ENCODE assay signal across 9 mouse cellular contexts in genomic region chr2:36202611-36202880, GRCm38 (mm10). TPM values are rescaled to one million over a fixed set of nuclear protein-coding genes. Genes with fewer than 3 reads are reported as not detected.
DNase-seq lines count a peak whose midpoint lies in the region; ATAC-seq lines count a peak whose summit lies in the region.
"Had no signal": no experiment of that assay in that cellular context is flagged by ENCODE, and none has a peak within 500 bp of the region (broad histone marks: within the 10 kb centered on the region; RNA-seq: fewer than 3 reads in every experiment).

No protein-coding gene starts in this region.

- no peak for ATAC-seq in heart, embryonic 14.5 days (ENCODE audit: insufficient number of reproducible peaks, insufficient read depth, low FRiP score, low read depth)
- ATAC-seq in hindbrain, embryonic 15.5 days (ENCODE audit: low FRiP score, low read depth), result peak; percentile 28
- no peak for ATAC-seq in midbrain, embryonic 14.5 days (ENCODE audit: low FRiP score, low TSS enrichment)
- no peak for ATAC-seq in activated CD4-positive, CD25-positive, alpha-beta regulatory T cell, adult 4 months

- peak overlapping the region; percentile 86 for H3K4me2 ChIP-seq in heart, embryonic 14.5 days (ENCODE audit: low read length)
- H3K4me2 ChIP-seq in hindbrain, embryonic 15.5 days, result peak overlapping the region; percentile 80
- H3K4me2 ChIP-seq in midbrain, embryonic 14.5 days (ENCODE audit: low read length), result peak overlapping the region; percentile 86

- WGBS in heart, embryonic 14.5 days, result 20% methylated on average over 5 of the region's 5 CpGs
- 19% methylated on average over 5 of the region's 5 CpGs for WGBS in embryonic facial prominence, embryonic 10.5 days
- WGBS in hindbrain, embryonic 15.5 days, result 14% methylated on average over 5 of the region's 5 CpGs
- WGBS in midbrain, embryonic 14.5 days, result 13% methylated on average over 5 of the region's 5 CpGs

- peaks cover 27 to 31% of the 10 kb centered on the region in 2 experiments for H3K4me1 ChIP-seq in heart, embryonic 14.5 days (ENCODE audit: control insufficient read depth in 2 of 2, insufficient read depth in 2 of 2, low read length in 2 of 2)
- H3K4me1 ChIP-seq in embryonic facial prominence, embryonic 10.5 days, result peaks cover 64% of the 10 kb centered on the region
- peaks cover 36% of the 10 kb centered on the region for H3K4me1 ChIP-seq in hindbrain, embryonic 15.5 days (replicated peaks)
- H3K4me1 ChIP-seq in midbrain, embryonic 14.5 days (ENCODE audit: control insufficient read depth, insufficient read depth, low read length), result peaks cover 35% of the 10 kb centered on the region

- H3K27ac ChIP-seq in heart, embryonic 14.5 days (replicated peaks in 1 of 2; ENCODE audit: control insufficient read depth in 1 of 2, insufficient read depth in 1 of 2, low read depth in 2 of 2, low read length in 2 of 2), result no peak overlapping the region
- no peak overlapping the region for H3K27ac ChIP-seq in embryonic facial prominence, embryonic 10.5 days (replicated peaks)
- H3K27ac ChIP-seq in hindbrain, embryonic 15.5 days (replicated peaks), result peak overlapping the region; percentile 71
- peak overlapping the region; percentile 67; the same call in 1 of the 2 replicates for H3K27ac ChIP-seq in midbrain, embryonic 14.5 days (replicated peaks; ENCODE audit: low read depth, low read length)

- peaks cover 41% of the 10 kb centered on the region for H3K27me3 ChIP-seq in heart, embryonic 14.5 days (ENCODE audit: control insufficient read depth, insufficient read depth, low read length)
- peaks cover 87% of the 10 kb centered on the region for H3K27me3 ChIP-seq in embryonic facial prominence, embryonic 10.5 days (replicated peaks; ENCODE audit: low read depth, poor library complexity, severe bottlenecking)
- H3K27me3 ChIP-seq in hindbrain, embryonic 15.5 days, result peaks cover 15% of the 10 kb centered on the region
- H3K27me3 ChIP-seq in midbrain, embryonic 14.5 days (ENCODE audit: control insufficient read depth, insufficient read depth, low read length), result peaks cover 19% of the 10 kb centered on the region

- H3K9me3 ChIP-seq in heart, embryonic 14.5 days (ENCODE audit: control insufficient read depth, low read length), result no peaks in the 10 kb centered on the region
- no peaks in the 10 kb centered on the region for H3K9me3 ChIP-seq in embryonic facial prominence, embryonic 10.5 days
- no peaks in the 10 kb centered on the region for H3K9me3 ChIP-seq in hindbrain, embryonic 15.5 days
- H3K9me3 ChIP-seq in midbrain, embryonic 14.5 days (ENCODE audit: control insufficient read depth, low read length), result no peaks in the 10 kb centered on the region

- H3K36me3 ChIP-seq in heart, embryonic 14.5 days (ENCODE audit: control insufficient read depth, insufficient read depth, low read length), result no peaks in the 10 kb centered on the region
- no peaks in the 10 kb centered on the region for H3K36me3 ChIP-seq in embryonic facial prominence, embryonic 10.5 days (replicated peaks)
- H3K36me3 ChIP-seq in hindbrain, embryonic 15.5 days, result no peaks in the 10 kb centered on the region
- no peaks in the 10 kb centered on the region for H3K36me3 ChIP-seq in midbrain, embryonic 14.5 days (ENCODE audit: control insufficient read depth, insufficient read depth, low read length)

- peak overlapping the region; percentile 68 for H3K9ac ChIP-seq in heart, embryonic 14.5 days (ENCODE audit: low read length)
- peak overlapping the region; percentile 52; the same call in 1 of the 2 replicates for H3K9ac ChIP-seq in hindbrain, embryonic 15.5 days
- H3K9ac ChIP-seq in midbrain, embryonic 14.5 days (replicated peaks; ENCODE audit: low read length), result peak overlapping the region; percentile 31; the same call in 1 of the 2 replicates

- H3K4me3 ChIP-seq in heart, embryonic 14.5 days (ENCODE audit: control insufficient read depth in 1 of 2, insufficient read depth in 1 of 2, low read depth in 1 of 2, low read length in 2 of 2), result peak overlapping the region in 1 of 2 experiments; percentile 41; a peak in 3 of 4 replicates
- peak overlapping the region; percentile 56 for H3K4me3 ChIP-seq in embryonic facial prominence, embryonic 10.5 days
- H3K4me3 ChIP-seq in hindbrain, embryonic 15.5 days, result peak overlapping the region; percentile 41
- H3K4me3 ChIP-seq in midbrain, embryonic 14.5 days (replicated peaks; ENCODE audit: low read depth, low read length), result peak overlapping the region; percentile 40

- no peak for DNase-seq in heart, adult 9 months (ENCODE audit: low spot score in 2 of 2)
- DNase-seq in embryonic facial prominence, embryonic 10.5 days (ENCODE audit: low spot score), result peak; percentile 23
- DNase-seq in midbrain, embryonic 14.5 days, result no peak
- DNase-seq in cerebellum, adult 11-12 months, result no peak
- no peak for DNase-seq in cerebellum, postnatal 36 days
- DNase-seq: kidney, adult 8-10 months had no signal

RNA-seq across cellular contexts. Expression of gene Ptgs1, which starts 27.7 kb away (rescaled TPM):
- 26.7 and 31.0 TPM in 2 replicates for polyA plus RNA-seq in heart, embryonic 14.5 days (2014; fragmentation: Nextera tagmentation; extraction: Ambion mirVana)
- 3.2 and 4.8 TPM in 2 replicates for polyA plus RNA-seq in embryonic facial prominence, embryonic 10.5 days (2016; fragmentation: Nextera tagmentation; extraction: Ambion mirVana)
- polyA plus RNA-seq in hindbrain, embryonic 15.5 days (2015; fragmentation: Nextera tagmentation; extraction: Ambion mirVana), result 5.0 and 6.3 TPM in 2 replicates
- 2.2 and 4.3 TPM in 2 replicates for polyA plus RNA-seq in midbrain, embryonic 14.5 days (2014; fragmentation: Nextera tagmentation; extraction: Ambion mirVana)
- polyA plus RNA-seq in activated CD4-positive, CD25-positive, alpha-beta regulatory T cell, adult 4 months (2017; shearing (Covaris generic)), result under 1 TPM; 0.56 to 0.78 TPM

Comparison
In these comparisons a context has a peak if more than half of its experiments do, and no peak if none do; other contexts are left out.
1. H3K27ac ChIP-seq: peak in hindbrain, embryonic 15.5 days (single experiment) and midbrain, embryonic 14.5 days (single experiment); none in heart, embryonic 14.5 days (0 of 2) and embryonic facial prominence, embryonic 10.5 days (single experiment).
2. Peak in every context shown above with its lines, with median percentiles within 50 percentile points of each other: H3K4me2 ChIP-seq and H3K9ac ChIP-seq.